Mouse (Mus musculus) retina, adult 2 months (tissue): Measurements from ENCODE around the gene Magohb.

ENCODE experiments used
- DNase-seq: peaks from one replicate; pipeline ENCODE4 v3.0.0-alpha.2; 2012; ENCODE audit warnings: low read depth, low spot score

Magohb gene

DNA sequence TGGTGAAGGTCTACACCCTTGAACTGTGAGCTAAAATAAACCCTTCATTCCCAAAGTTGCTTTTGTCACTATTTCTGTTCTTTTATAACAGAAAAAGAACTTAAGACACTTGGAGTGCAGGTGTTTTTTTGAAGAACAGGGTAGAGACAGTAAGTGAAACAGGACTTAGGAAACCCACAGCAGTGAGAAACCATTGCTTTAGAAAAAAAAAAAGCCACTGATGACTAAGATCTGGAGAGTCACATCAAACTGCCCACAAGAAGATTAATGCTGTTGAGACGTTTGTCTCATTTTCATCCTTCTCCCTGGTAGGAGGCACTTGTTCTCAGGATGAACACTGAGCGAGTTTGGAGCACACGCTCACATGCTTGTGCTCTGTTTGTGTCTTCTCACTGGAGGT lies 31.0 kb downstream of the Magohb start:
- DNase-seq = no peak

DNA sequence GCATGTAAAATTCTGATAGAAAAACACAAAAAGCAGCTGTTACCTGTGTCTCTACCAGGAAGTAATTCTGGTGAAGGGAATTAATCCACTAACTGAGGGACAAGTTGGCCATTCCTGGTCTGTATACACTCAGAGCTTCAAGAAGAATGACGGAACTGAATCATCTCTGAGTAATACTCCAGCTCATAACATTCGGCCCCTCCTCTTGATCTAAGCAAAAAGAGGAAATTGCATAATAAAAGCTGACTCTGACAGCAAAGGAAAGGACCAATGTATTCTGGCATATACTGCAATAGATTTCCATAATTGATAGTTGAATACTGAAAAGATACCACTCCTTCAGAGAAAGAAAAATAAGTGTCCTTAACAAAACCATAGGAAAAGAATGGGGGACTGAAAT lies 45.8 kb downstream of the Magohb start, which contains the start of gene Klra2:
TSS of gene Klra2 (minus strand) at position 157 of the 400 bp plus-strand sequence.
- DNase-seq = no peak

DNA sequence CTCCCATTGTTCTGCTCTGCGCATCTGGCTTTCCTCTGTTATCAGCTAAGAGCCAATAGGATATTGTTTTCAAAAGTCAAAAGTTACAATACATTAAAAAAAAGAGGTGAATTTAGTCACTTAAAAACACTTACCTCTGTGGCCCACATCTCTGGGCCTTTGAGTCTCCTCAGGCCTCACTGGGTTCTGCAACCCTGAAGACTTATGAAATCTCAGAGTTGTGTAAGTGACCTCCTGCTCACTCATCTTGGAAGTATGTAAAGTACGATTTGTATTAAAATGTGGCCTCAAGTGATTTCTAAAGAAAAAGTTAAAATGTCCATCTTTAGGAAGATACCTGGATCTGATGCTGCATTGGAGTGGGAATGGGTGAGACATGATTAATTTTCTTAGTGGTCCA lies 48.0 kb downstream of the Magohb start:
- DNase-seq = no peak
